Mouse (Mus musculus) kidney, postnatal 0 days (tissue): ENCODE data around the gene Ero1l. TPM values are rescaled to one million over a fixed set of nuclear protein-coding genes. Genes with fewer than 3 reads are reported as not detected.
A peak's percentile ranks its signal among the peaks of the same experiment; 100 is the strongest.

ENCODE experiments used
- ATAC-seq: fragments of 200-750 bp; cut with Nextera tagmentation; replicated peaks from 2 replicates; pipeline ENCODE4 v1.8.0; 2017; ENCODE audit warnings: low read depth, moderate number of reproducible peaks, moderate TSS enrichment, moderate library complexity; ENCODE audit not compliant: low FRiP score
- DNase-seq: peaks from one replicate; pipeline ENCODE4 v3.0.0-alpha.2; 2016; ENCODE audit warnings: low spot score
- H3K27ac ChIP-seq: fragments of 300-500 bp; sonication (generic); 2 replicates; pipeline ENCODE4 v1.5.1; 2014; ENCODE audit warnings: mild to moderate bottlenecking
- H3K27me3 ChIP-seq: fragments of 300-500 bp; sonication (generic); 2 replicates; pipeline ENCODE4 v1.6.1; 2014; ENCODE audit warnings: low read length, mixed read lengths; ENCODE audit not compliant: insufficient read depth
- H3K36me3 ChIP-seq: fragments of 300-500 bp; sonication (generic); 2 replicates; pipeline ENCODE4 v1.6.1; 2014; ENCODE audit warnings: low read length, mixed read lengths; ENCODE audit not compliant: insufficient read depth
- H3K4me1 ChIP-seq: fragments of 300-500 bp; sonication (generic); replicated peaks from 2 replicates; pipeline ENCODE4 v1.6.1; 2014; ENCODE audit warnings: antibody characterized with exemption, low read length, mixed read lengths; ENCODE audit not compliant: insufficient read depth
- H3K4me2 ChIP-seq: fragments of 300-500 bp; sonication (generic); 2 replicates; pipeline ENCODE4 v1.6.1; 2014; ENCODE audit warnings: mild to moderate bottlenecking, low read length, moderate library complexity, mixed read lengths
- H3K4me3 ChIP-seq: fragments of 300-500 bp; sonication (generic); replicated peaks from 2 replicates; pipeline ENCODE4 v1.5.1; 2014; ENCODE audit warnings: low read depth, low read length
- H3K9ac ChIP-seq: fragments of 300-500 bp; sonication (generic); 2 replicates; pipeline ENCODE4 v1.6.1; 2014; ENCODE audit warnings: low read depth, low read length
- H3K9me3 ChIP-seq: fragments of 300-500 bp; sonication (generic); replicated peaks from 2 replicates; pipeline ENCODE4 v1.6.1; 2016; ENCODE audit warnings: low read length, inconsistent platforms, mixed read lengths
- CTCF ChIP-seq: IDR thresholded peaks from 2 replicates; pipeline ENCODE4 v1.5.1; 2016; ENCODE audit warnings: antibody characterized with exemption, low read depth, mild to moderate bottlenecking, moderate library complexity
- WGBS: fragments of 180-500 bp; shearing (Covaris S2); extraction: QIAGEN DNeasy Blood & Tissue Kit; methylation state at CpG from one replicate; pipeline ENCODE4 v1.1.7; 2014; 5-methylcytosine and 5-hydroxymethylcytosine counted together
- polyA plus RNA-seq: library from polyadenylated mRNA; unstranded; fragments of >200 nt; fragmentation: Nextera tagmentation; extraction: Ambion mirVana; gene quantifications from 2 replicates; pipeline ENCODE4 v1.2.1, GENCODE M21; 2015

Ero1l gene
- polyA plus RNA-seq: 30.8 and 35.8 TPM in 2 replicates

DNA sequence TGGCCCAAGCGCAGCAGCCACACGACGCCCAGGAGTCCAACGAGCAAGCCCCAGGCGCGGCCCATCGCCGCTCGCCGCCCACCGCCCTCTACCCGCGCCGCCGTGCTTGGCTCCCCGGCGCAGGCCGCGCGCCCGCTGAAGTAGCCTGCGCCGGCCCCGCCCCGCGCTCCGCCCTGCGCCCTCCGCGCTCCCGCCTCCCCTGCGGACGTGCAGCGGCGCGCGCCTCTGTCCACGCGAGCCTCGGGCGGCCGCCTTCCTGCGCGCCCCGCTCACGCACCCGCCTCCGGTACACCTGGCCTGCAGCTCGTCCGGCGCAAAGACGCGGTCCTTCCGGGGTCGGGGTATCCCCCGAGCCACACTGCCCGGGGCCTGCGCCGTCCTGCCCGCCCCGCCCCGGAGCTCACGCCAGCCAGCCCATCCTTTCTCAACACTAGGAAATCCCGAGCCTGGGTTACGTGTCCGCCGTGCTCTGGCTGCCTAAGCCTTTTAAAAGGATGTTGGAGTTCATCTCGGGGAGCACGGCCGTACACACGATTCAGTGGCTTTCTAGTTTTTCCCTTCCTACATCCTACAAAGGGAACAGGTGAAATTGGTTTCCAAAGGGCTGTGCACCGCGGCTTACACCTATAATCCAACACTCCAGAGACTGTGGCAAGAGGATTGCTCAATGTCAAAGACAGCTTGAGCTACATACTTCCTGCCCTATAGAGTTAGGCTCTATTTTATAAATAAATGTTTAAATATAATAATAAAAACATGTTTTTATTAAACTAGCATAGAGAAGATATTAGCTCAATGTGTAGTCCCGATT lies at the start of gene Ero1l:
Gene Ero1l (minus strand): TSS at position 346 of the 811 bp plus-strand sequence.
- H3K27me3 ChIP-seq: no peaks in the 10 kb centered on the region
- WGBS: 2% methylated on average over 47 of the region's 74 CpGs
- peak; percentile 87 for DNase-seq

DNA sequence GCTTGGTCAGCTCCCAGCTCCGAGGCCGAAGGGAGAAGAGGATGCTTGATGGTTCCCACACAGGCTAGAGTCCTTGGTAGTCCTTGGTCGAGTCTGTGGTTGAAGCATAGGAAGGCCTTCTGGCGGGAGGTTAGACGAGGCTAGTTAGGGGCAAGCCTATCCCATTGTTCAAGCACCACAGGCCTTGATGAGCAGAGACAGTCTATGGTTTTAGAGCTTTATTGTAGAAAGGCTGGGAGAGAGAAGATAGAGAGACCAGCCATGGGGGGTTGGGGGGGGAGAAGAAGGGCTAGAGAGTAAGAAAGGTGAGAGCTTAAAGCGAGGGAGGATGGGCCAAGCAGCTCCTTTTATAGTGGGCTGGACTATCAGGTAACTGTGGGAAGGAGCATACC lies 46.6 kb upstream of the Ero1l start:
- Histone ChIP-seq H3K4me3 (no peak overlapping the region), H3K9ac (no peak overlapping the region), H3K27me3 (no peaks in the 10 kb centered on the region), H3K4me1 (no peaks in the 10 kb centered on the region), H3K36me3 (peaks cover 12% of the 10 kb centered on the region), H3K9me3 (no peaks in the 10 kb centered on the region; the same call in 1 of the 2 replicates), H3K27ac (no peak overlapping the region), H3K4me2 (no peak overlapping the region)
- WGBS: 89% methylated on average over 6 of the region's 6 CpGs
- TF ChIP-seq CTCF: no peak
- ATAC-seq (no peak), DNase-seq (no peak)

More for the DNA sequence above, at the start of gene Ero1l:
- ATAC-seq: peak; percentile 94
- Histone ChIP-seq H3K36me3 (no peaks in the 10 kb centered on the region), H3K9me3 (no peaks in the 10 kb centered on the region), H3K4me2 (peak within 1 kb of the TSS; percentile 73), H3K4me3 (peak within 1 kb of the TSS; percentile 93), H3K9ac (peak within 1 kb of the TSS; percentile 92), H3K4me1 (peaks cover 5% of the 10 kb centered on the region; the same call in 1 of the 2 replicates), H3K27ac (peak within 1 kb of the TSS; percentile 86)
- TF ChIP-seq CTCF: no peak

DNA sequence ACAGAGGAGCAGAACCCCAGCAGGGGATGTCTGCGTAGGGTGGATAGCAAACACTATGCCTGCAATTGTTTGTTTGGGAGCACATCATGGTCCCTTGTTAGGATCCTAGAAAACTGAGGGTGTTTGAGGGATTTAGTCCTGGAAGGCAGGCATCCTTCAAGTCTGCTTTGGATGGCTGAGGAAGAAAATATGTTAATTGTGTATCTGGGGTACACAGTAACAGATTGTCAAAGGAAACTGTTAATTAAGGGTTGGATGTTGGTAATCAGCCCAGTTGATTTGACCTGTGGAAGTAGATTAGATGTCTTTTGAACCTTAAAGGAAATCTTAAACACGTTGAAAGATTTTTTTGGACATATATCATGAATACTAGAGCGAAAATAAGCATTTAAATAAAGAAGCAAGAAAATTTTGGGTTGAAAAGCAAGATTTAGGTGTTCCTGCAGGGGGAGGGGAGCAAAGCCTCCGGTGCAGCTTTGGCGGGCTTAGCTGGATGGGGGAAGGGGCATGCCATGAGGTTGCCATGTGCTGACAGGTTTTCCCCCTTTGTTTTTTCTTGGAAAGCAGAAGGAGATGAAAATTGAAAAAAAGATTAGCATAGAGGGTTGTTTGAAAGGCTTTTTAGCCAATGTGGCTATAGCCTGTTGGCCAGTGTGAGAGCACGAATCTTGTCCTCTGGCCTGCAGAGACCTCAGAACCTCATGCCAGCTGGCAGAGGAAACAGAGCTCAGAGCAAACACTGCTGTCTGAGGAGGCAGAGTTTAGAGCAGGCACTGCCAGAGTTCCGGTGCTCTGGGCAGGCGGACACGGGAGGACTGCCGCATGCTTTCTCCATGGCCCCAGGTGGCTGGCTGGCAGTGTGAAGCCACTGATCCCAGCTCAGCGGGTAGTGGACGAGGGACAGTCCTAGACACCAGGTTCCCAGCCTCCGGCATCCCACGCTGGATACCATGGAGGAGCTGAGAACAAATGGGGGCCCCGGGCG lies 45.9 kb upstream of the Ero1l start:
- TF ChIP-seq CTCF: no peak
- H3K4me1 ChIP-seq: no peaks in the 10 kb centered on the region
- no peak overlapping the region for H3K4me3 ChIP-seq
- ATAC-seq (no peak), DNase-seq (no peak)
- H3K36me3 ChIP-seq: peaks cover 6% of the 10 kb centered on the region
- H3K4me2 ChIP-seq: no peak overlapping the region
- no peaks in the 10 kb centered on the region for H3K27me3 ChIP-seq
- WGBS: 86% methylated on average over 16 of the region's 16 CpGs
- H3K27ac ChIP-seq: no peak overlapping the region
- H3K9me3 ChIP-seq: no peaks in the 10 kb centered on the region
- H3K9ac ChIP-seq: no peak overlapping the region

DNA sequence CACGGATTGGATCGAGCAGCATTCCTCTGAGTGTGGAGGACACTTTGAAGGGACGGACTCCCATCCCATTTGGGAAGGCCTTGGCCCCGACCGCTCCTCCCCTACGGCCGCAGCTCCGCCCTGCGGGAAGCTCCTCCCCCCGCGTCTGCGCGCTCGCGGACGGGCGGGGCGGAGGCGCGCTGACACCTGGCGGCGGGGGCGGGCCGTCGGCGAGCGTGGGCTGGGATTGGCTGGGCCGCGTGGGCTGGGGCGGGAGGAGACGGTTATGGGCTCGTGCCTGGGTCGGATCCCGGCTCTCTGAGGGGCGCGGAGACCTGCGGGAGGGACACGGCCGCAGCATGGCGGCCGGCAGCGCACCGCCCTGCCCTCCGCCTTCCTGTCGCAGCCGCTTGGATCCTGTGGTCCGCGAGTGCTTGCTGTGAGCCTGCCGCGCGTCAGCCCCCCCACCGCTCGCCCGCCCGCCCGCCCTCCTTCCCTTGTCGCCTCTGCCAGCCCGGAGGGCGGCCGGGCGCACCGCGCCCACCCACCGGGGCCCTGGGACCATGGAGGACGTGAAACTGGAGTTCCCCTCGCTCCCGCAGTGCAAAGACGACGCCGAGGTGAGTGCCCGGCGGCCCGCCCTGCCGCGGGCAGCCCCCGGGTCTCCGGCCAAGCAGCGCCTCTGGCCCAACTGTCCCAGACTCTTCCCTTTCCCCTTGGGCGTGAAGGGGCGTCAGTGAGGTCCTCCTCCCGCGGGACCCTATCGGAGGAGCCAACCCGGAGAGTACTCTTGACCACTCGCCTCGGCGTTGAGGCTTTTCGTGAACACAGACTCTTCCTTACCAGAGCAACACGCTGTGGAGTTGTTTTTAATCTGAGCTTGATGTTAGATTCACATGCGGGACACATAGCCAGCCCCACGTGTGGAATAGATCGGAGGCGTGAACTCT lies 32.6 kb upstream of the Ero1l start, which contains the start of gene Styx:
Gene Styx (plus strand): TSS at position 163 of the 929 bp plus-strand sequence.
- Histone ChIP-seq H3K4me3 (peak within 1 kb of the TSS; percentile 75), H3K4me1 (no peaks in the 10 kb centered on the region; the same call in 1 of the 2 replicates), H3K36me3 (peaks cover 20% of the 10 kb centered on the region), H3K4me2 (peak within 1 kb of the TSS; percentile 67), H3K9me3 (no peaks in the 10 kb centered on the region), H3K27ac (peak within 1 kb of the TSS; percentile 79), H3K27me3 (no peaks in the 10 kb centered on the region), H3K9ac (peak within 1 kb of the TSS; percentile 67)
- peak; percentile 17; the same call in 1 of the 2 replicates for TF ChIP-seq CTCF
- WGBS: under 1% methylated on average over 51 of the region's 93 CpGs
- DNase-seq (peak; percentile 97), ATAC-seq (peak; percentile 96)

DNA sequence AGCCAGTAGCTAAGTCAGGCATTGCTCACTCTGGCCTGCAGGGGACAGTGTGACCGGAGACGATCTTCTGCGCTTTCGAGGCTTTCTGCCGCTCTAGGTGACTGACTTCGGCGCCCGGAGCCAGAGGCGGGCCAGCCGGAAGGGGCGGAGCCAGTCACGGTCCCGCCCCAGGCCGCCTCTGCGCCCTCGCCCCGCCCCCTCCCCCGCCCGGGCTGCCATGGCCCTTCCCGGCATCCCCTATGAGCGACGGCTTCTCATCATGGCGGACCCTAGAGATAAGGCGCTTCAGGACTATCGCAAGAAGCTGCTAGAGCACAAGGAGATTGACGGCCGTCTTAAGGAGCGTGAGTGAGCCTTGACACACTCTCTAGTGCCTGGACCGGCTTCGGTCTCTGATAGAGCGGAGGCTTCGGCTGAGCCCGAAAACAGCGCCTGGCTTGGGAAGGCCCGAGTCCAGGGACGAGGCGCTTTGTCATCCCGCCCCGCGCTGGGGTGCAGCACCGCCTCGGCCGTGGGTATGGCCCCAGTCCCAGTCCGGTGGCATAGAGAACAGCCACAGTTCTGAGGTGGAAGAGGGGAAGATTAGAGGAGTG lies 11.1 kb upstream of the Ero1l start, which contains the start of gene Psmc6:
Gene Psmc6 (plus strand): TSS at position 200 of the 593 bp plus-strand sequence.
- no peaks in the 10 kb centered on the region for H3K9me3 ChIP-seq
- WGBS: 1% methylated on average over 44 of the region's 44 CpGs
- peak within 1 kb of the TSS; percentile 92 for H3K9ac ChIP-seq
- peak; percentile 87 for TF ChIP-seq CTCF
- peak; percentile 97 for DNase-seq
- H3K27ac ChIP-seq: peak within 1 kb of the TSS; percentile 84
- H3K36me3 ChIP-seq: peaks cover 15% of the 10 kb centered on the region; the same call in 1 of the 2 replicates
- peak within 1 kb of the TSS; percentile 73 for H3K4me2 ChIP-seq
- no peaks in the 10 kb centered on the region for H3K4me1 ChIP-seq
- no peaks in the 10 kb centered on the region for H3K27me3 ChIP-seq
- peak within 1 kb of the TSS; percentile 95 for H3K4me3 ChIP-seq
- peak; percentile 97 for ATAC-seq
